Mouse (Mus musculus): ENCODE results near the gene Hoxb5. TPM values are rescaled to one million over a fixed set of nuclear protein-coding genes. Genes with fewer than 3 reads are reported as not detected.

Gene Hoxb5
- not detected for polyA plus RNA-seq (2017; shearing (Covaris generic))

GRCm38 (mm10) chr11:96303151-96304099 lies at the start of gene Hoxb5:
Gene Hoxb5 (plus strand): TSS chr11:96303336.
- peak; percentile 77 for ATAC-seq

- no peak for ATAC-seq
Measured at GRCm38 (mm10) chr11:96254221-96254620, 48.9 kb upstream of the Hoxb5 start.

DNA sequence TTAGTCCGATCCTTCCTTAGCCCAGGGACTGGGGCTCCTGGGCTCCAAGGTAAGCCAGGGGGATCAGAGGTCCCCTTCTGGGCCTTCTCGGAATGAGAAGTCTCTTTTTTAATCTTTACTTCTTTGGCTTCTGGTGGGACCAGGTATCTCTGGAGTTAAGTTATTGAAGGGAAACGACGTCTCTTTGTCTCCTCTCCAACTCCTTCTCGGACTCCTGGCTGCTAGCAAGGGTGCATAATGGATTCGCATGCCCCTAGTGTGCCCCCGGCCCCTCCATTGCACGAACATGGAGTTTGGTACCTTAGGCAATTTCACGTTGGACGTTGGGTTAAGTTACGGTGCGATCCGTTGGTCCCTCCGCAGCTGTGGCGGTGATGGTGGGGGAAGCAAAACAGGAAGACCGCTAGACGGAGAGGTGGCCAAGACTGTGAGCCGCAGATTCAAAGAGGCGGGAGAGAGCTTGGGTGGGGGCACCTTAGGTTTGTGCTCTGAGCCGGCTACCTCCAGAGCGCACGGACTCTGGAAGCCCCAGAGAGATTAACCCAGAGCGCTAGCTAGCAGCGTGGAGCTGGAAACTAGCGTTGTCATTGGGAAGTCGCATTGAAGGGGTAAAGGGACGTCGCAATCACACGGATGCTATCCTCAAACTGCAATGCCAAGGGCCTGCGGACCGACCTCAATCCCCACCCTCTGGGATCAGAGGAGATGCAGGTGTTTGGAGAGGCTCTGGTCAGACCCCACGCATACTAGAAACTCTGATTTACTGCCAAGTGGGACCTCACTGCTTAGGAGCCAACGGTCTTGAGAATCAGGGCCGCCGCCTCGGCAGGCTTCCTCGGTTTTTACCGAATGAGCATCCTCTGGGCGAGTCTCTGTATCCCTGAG lies 47.8 kb upstream of the Hoxb5 start:
- ATAC-seq, result no peak

DNA sequence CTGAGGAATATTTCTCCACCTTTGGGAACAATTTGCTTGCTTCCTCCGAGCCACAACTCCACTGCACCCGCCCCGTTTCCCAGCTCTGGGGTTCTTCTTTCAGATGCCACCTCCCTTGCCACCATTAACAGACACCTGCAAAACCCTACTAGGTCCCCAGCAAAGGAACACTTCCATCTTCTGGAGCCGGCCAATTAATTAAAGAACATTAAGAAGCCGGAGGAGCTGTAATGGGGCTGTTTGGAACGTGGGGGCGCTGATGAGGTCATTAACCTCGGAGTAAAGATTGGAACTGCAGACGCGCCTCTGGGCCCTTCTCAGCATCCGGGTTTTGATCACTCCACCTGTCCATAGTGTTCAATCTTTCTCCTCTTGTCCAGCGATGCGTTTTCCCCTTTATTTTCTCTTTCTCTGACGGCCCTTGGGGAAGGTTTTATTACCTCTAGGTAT lies 47.1 kb upstream of the Hoxb5 start:
- ATAC-seq, result no peak

DNA sequence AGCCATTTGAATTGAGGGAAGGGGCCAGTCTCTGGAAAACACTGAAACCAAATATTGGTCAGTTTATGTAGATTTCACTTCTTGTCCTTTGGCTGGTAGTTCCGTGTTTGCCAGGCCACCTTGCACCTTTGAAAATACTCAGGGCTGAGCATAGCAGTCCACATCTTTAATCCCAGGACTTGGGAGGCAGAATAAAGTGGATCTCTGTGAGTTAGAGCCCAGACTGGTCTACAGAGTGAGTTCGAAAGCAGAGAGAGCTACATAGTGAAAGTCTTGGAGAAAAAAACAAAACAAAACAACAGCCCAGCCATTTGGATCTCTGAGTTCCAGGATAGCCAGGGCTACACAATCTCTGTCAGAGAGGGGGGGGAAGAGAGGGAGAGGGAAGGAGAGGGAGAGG lies 46.0 kb upstream of the Hoxb5 start:
- ATAC-seq, result no peak

DNA sequence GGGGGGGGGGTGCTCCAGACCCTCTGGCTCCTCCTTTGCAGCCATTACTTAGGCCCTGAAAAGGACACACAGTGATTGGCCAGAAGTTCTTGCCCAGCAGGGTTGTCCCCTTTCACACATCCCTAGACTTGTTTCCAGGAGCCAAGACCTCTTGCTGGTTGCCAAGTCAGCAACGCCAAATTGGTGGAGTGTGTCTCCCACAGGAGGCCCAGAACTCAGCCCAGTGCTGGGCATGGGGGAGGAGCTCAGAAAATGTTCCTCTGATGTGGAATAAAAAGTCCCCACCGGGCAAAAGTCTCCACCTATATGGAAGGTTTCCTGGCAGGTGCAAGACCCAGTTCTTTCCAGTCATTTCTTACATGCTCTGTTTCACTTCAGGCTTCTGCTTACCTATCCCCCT lies 44.1 kb upstream of the Hoxb5 start:
- ATAC-seq, result no peak

- ATAC-seq, result no peak
Measured at GRCm38 (mm10) chr11:96259511-96259910, 43.6 kb upstream of the Hoxb5 start.

- ATAC-seq, result no peak
Measured at GRCm38 (mm10) chr11:96260310-96260970, 42.7 kb upstream of the Hoxb5 start.

DNA sequence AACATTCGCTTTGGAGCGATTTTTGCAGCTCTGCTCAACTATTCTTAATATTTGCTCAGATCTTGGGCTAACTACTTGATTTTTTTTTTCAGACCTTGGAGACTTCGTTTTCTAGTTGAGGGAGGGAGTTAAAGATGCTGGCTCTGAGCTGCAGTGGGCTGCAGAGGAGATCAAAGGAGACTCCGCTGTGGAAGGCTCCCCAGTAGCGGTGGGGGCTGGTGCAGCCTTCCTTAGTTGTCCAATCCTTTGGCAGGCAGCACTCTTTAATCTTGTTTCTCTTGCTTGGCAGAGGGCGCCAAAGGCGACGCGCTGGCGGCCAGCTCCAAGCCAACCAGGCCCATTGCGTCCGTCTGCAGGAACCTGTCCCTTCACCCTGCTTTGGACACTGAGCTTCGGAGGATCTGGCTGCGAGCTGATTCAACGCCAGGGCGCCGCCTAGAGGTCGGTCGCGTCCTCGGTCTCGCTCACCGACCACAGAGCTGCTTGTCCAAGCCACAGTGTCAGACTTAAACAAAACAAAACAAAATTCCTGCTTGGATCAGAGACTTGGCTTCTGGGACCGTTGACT lies 41.7 kb upstream of the Hoxb5 start:
- ATAC-seq, result no peak

DNA sequence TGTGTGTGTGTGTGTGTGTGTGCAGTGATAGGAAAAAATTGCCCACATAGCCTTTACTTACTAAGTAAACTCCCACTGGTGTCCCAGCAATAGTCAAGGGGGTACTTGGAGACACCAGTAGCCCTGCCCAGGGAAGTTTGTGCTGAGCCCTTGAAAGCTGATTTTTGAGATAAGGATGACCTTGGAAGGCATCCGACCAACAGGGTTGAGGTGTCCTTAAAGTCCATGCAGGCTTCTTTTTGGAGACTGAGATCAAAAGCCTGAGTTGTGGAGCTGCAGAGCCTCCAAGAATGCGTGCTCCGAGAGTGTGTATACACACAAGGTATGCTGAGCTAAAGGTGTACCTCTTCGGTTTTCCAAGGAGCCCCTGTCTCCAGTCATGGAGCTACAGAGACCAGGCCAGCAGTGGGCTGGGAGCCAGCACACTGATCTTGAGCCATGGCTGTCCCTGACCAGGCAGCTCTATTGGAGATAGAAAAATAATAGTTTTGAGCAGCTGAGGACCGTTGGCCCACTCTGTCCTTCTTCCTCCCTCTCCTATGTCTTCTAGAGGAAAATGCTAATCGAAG lies 40.8 kb upstream of the Hoxb5 start:
- no peak for ATAC-seq

- no peak for ATAC-seq
Measured at GRCm38 (mm10) chr11:96263636-96264389, 39.3 kb upstream of the Hoxb5 start.

GRCm38 (mm10) chr11:96264390-96265020 lies 38.6 kb upstream of the Hoxb5 start:
- ATAC-seq, result no peak

DNA sequence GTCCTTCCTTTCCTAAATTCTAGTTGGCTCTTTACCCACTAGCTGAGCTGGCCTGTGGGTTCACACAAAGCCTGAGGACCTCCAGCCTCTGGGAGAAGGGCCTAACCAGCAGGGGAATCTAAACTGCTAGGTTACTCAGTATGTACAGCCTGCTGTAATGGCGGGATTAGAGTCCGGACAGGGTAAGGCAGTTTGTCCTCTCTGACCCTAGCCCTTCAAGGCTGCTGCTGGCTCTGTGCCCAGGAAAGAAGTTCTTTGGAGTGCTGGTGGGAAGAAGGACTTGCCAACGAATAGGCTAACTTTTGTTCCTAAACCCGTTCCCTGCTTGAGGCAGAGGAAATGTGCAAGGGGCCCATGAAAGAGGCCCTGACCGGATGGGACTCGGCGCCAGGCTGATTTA lies 37.2 kb upstream of the Hoxb5 start:
- ATAC-seq, result no peak

DNA sequence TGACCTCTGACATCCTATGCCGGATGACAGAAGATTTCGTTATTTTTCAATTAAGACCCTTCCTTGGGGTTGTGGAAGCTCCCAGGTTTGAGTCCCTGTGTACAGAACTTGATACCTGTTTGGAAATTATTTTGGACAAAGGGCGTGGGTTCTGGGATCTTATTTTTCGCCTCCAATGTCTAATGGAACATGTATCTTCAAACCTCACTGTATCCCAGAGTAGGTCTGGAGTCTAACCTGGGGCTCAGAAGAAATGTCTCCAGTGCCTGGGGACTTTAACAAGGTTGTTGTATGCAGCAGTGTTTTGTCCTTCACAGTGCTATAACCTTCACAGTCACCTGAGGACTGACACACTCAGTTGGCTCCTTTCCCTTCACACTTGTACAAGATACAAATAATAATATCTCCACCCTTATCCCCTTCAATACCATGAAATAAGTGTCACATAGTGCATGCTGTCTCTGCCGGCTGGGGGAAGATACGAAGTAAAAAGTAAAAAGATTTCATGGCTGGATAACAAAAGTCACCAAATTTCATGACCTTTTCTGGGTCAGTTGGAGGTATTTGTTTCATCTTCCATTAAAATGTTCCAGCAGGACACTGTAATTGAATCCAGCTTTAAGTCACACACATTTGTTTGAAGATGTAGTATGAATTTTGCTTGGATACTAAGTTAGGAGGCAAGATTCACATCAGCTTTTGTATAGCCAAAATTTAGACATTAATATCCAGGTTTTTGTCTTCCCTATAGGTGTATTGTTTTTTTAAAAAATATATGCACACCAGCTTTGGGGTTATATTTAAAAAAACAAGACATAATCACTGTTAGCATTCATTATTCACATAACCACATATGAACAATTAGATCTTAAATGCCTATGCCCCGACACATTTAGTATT lies 35.9 kb upstream of the Hoxb5 start:
- ATAC-seq, result no peak

DNA sequence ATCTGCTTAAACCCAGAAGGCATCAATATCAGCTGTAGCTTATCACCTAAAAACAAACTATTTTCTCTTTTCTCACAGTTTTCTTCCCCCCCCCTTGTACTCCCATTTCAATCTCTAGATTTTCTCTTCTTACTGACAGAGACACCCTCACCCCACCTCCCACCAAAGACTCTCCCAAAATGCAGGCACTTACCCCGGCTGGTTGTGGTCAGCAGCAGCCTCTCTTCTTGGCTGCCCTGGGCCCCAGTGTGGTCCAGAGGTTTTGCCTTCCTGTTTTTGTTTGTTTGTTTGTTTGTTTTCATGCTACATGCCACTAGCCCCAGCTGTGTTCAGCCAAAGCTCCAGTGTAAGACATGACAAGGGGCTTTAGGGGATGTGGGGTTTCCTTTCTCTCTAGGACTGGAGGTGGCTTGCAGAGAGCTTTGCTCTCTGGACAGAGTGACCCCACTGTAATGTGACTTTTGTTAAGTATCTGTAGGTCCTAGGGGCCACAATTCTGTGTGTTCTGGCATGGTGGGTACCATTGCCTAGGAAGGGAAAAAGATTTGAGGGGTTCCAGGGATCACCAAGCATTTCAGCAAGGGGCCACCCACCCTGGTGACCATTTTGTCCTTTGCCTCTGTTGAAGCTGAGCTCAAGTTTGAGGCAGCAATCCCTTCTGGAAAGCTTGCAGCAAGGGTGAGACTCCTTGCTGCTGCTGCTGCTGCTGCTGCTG lies 34.9 kb upstream of the Hoxb5 start:
- no peak for ATAC-seq

- ATAC-seq, result peak; percentile 78
Measured at GRCm38 (mm10) chr11:96269869-96270268, 33.3 kb upstream of the Hoxb5 start.

DNA sequence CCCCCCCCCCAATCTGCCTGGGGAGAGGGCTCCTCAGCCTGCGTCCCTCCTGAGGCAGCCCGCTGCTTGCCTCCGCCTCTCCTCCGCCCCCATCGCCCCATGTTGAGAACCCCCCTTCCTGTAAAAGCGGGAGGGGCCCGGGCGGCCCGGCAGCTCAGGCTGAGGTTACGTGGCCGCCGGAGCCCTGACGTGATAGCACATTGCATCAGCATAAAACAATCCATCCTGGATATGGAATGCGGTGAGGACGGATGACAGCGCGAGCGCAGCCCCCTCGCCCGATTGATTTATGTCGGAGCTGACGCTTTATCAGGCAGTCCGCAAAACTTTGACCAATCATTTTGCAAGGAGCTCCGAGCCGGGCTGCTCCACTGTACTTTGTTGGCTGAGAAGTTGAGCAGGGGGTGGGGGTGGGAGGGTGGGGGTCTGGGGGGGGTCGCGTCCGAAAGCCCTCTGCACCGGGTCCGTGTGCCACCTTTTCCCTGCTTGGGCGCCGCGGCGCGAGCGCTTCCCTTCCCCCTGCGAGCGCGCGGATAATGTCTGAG lies 32.1 kb upstream of the Hoxb5 start, which contains the start of gene Hoxb9:
Hoxb9 (plus strand) TSS at position 462 of the 545 bp plus-strand sequence.
- peak; percentile 46 for ATAC-seq

DNA sequence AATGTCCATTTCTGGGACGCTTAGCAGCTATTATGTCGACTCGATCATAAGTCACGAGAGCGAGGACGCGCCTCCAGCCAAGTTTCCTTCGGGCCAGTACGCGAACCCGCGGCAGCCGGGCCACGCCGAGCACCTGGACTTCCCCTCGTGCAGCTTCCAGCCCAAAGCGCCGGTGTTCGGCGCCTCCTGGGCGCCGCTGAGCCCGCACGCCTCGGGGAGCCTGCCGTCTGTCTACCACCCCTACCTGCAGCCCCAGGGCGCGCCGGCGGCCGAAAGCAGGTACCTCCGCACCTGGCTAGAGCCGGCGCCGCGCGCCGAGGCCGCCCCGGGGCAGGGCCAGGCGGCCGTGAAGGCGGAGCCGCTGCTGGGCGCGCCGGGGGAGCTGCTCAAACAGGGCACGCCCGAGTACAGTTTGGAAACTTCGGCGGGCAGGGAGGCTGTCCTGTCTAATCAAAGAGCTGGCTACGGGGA lies 31.6 kb upstream of the Hoxb5 start:
- peak; percentile 23 for ATAC-seq

Data from inflammation-experienced regulatory T-cells, adult 6 months (primary cell).